Mouse (Mus musculus) midbrain, embryonic 12.5 days (tissue): Measurements from ENCODE around the gene Plcxd3. TPM values are rescaled to one million over a fixed set of nuclear protein-coding genes. Genes with fewer than 3 reads are reported as not detected.

ENCODE experiments used
- ATAC-seq: fragments of 200-750 bp; cut with Nextera tagmentation; 2 replicates; pipeline ENCODE4 v1.8.0; 2017; ENCODE audit warnings: low read depth, moderate TSS enrichment, moderate library complexity; ENCODE audit not compliant: low FRiP score
- H3K27ac ChIP-seq: fragments of 300-500 bp; sonication (generic); replicated peaks from 2 replicates; pipeline ENCODE4 v1.5.1; 2016; ENCODE audit warnings: mild to moderate bottlenecking
- H3K27me3 ChIP-seq: fragments of 300-500 bp; sonication (generic); 2 replicates; pipeline ENCODE4 v1.6.1; 2016; ENCODE audit warnings: mild to moderate bottlenecking
- H3K36me3 ChIP-seq: fragments of 300-500 bp; sonication (generic); 2 replicates; pipeline ENCODE4 v1.6.1; 2016
- H3K4me1 ChIP-seq: fragments of 300-500 bp; sonication (generic); 2 replicates; pipeline ENCODE4 v1.6.1; 2016
- H3K4me2 ChIP-seq: fragments of 300-500 bp; sonication (generic); replicated peaks from 2 replicates; pipeline ENCODE4 v1.6.1; 2016; ENCODE audit warnings: mild to moderate bottlenecking, moderate library complexity
- H3K4me3 ChIP-seq: fragments of 300-500 bp; sonication (generic); 2 replicates; pipeline ENCODE4 v1.5.1; 2016; ENCODE audit warnings: mild to moderate bottlenecking
- H3K9ac ChIP-seq: fragments of 300-500 bp; sonication (generic); replicated peaks from 2 replicates; pipeline ENCODE4 v1.6.1; 2016; ENCODE audit warnings: mild to moderate bottlenecking, moderate library complexity
- H3K9me3 ChIP-seq: fragments of 300-500 bp; sonication (generic); 2 replicates; pipeline ENCODE4 v1.6.1; 2016; ENCODE audit warnings: mild to moderate bottlenecking
- WGBS: fragments of 180-500 bp; shearing (Covaris S2); methylation state at CpG from one replicate; pipeline ENCODE4 v1.1.7; 2016; 5-methylcytosine and 5-hydroxymethylcytosine counted together
- polyA plus RNA-seq: library from polyadenylated mRNA; unstranded; fragments of >200 nt; fragmentation: Nextera tagmentation; extraction: Ambion mirVana; gene quantifications from 2 replicates; pipeline ENCODE4 v1.2.1, GENCODE M21; 2016

The Plcxd3 gene
- polyA plus RNA-seq, 1 experiment from 2014 or later = 29.4 TPM

DNA sequence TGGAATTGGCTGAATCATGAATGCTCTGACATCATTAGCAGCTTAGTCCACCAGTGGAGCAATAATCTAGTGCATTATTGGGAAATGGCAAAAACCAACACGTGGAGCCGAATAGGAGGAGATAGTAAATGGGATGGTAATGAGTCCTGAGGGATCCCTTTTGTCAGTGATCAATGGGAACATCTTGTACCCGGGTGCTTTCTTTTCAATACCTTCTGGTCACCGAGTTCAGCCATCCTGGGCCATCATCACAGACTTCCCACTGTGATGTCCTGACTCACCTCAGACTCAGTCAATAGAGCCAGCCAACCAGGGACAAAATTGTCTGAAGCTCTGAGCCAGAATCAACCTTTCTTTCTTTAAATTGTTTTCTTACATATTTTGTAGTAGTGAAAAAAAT, 24.8 kb downstream of the Plcxd3 start:
- Histone ChIP-seq H3K4me1 (no peaks in the 10 kb centered on the region; the same call in 1 of the 2 replicates), H3K4me2 (no peak overlapping the region), H3K4me3 (no peak overlapping the region), H3K36me3 (no peaks in the 10 kb centered on the region), H3K27ac (no peak overlapping the region), H3K27me3 (no peaks in the 10 kb centered on the region), H3K9me3 (no peaks in the 10 kb centered on the region), H3K9ac (no peak overlapping the region)
- 35% methylated on average over 4 of the region's 4 CpGs for WGBS
- no peak for ATAC-seq

DNA sequence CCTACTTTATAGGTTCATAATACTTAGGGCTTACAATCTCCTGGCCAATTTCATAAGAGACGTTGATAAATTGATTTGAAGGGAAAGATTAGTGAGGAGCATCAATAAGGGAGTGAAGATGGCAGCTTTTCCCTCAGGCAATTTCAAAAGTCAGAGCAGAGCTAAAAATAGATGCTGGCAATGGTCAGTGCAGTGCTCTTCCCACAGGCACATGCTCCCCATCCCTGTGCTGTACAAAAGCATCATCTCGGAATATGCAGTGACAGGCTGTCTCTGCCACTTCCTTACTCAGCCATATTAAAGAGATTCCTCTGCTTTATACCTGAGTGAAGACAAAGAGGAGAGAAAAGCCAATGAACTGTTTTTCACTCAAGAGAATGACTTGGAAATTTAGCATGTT, 36.0 kb downstream of the Plcxd3 start:
- H3K27ac ChIP-seq = no peak overlapping the region
- H3K27me3 ChIP-seq = no peaks in the 10 kb centered on the region
- no peak overlapping the region for H3K9ac ChIP-seq
- no peak for ATAC-seq
- no peaks in the 10 kb centered on the region for H3K36me3 ChIP-seq
- no peaks in the 10 kb centered on the region for H3K4me1 ChIP-seq
- no peak overlapping the region for H3K4me3 ChIP-seq
- no peak overlapping the region for H3K4me2 ChIP-seq
- no peaks in the 10 kb centered on the region for H3K9me3 ChIP-seq
- 64% methylated on average over 2 of the region's 2 CpGs for WGBS

DNA sequence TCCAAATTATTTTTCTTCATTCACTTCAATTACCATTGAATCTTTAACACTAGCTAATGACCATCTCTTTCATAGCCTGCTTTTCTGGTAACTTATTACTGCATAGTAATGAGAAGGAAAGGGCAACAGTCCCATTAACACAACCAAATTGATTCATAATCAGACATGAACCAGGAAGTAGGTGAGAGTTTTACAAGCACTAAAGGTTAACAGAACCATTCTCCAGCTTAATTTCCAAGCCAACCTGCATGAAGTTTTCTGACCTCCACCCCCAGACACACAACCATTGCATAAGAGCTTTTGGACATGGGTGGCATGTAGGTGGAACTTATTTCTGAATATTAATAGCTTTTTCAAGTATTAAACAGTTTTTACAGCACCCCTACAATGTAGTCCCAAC, 64.8 kb downstream of the Plcxd3 start:
- no peaks in the 10 kb centered on the region for H3K27me3 ChIP-seq
- no peaks in the 10 kb centered on the region for H3K4me1 ChIP-seq
- no peak overlapping the region for H3K9ac ChIP-seq
- H3K36me3 ChIP-seq = no peaks in the 10 kb centered on the region
- H3K4me3 ChIP-seq = no peak overlapping the region
- H3K9me3 ChIP-seq = no peaks in the 10 kb centered on the region
- H3K27ac ChIP-seq = no peak overlapping the region
- H3K4me2 ChIP-seq = no peak overlapping the region
- ATAC-seq = no peak

DNA sequence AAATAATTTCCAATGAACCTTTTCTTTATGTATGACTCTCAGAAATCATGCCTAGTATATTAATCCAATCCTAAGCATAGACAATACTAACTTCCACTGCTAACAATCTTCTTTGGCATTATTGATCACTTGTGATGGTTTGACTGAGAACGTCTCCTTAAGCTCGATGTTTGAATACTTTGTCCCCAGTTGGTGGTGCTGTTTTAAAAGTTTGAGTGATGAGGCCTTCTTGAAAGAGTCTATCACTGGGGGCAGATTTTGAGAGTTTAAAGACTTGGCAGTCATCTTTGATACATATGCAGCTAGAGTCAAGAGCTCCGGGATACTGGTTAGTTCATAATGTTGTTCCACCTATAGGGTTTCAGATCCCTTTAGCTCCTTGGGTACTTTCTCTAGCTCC, 120.9 kb downstream of the Plcxd3 start:
- Histone ChIP-seq H3K36me3 (no peaks in the 10 kb centered on the region), H3K27ac (no peak overlapping the region), H3K4me3 (no peak overlapping the region), H3K9me3 (no peaks in the 10 kb centered on the region), H3K9ac (no peak overlapping the region), H3K4me2 (no peak overlapping the region), H3K27me3 (no peaks in the 10 kb centered on the region), H3K4me1 (no peaks in the 10 kb centered on the region)
- ATAC-seq = no peak
- WGBS = 83% methylated on average over 3 of the region's 3 CpGs

DNA sequence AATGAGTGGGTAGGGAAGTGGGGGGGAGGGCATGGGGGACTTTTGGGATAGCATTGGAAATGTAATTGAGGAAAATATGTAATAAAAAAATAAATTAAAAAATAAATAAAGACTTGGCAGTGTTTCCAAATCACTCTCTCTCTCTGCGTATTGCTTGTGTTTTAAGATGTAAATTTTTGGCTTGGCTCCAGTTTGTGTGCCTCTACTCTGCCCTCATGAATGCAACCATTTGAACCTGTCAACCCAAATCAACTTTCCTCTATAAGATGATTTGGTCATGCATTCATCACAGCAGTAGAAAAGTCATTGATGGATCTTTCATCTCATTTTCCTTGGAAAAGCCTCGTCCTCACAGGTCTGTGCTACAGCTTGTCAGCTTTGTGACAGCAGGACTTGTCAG, 121.7 kb downstream of the Plcxd3 start:
- no peaks in the 10 kb centered on the region for H3K36me3 ChIP-seq
- no peak overlapping the region for H3K9ac ChIP-seq
- no peaks in the 10 kb centered on the region for H3K9me3 ChIP-seq
- H3K4me1 ChIP-seq = no peaks in the 10 kb centered on the region
- H3K27ac ChIP-seq = no peak overlapping the region
- H3K27me3 ChIP-seq = no peaks in the 10 kb centered on the region
- H3K4me3 ChIP-seq = no peak overlapping the region
- WGBS = 60% methylated on average over 2 of the region's 2 CpGs
- no peak for ATAC-seq
- H3K4me2 ChIP-seq = no peak overlapping the region

DNA sequence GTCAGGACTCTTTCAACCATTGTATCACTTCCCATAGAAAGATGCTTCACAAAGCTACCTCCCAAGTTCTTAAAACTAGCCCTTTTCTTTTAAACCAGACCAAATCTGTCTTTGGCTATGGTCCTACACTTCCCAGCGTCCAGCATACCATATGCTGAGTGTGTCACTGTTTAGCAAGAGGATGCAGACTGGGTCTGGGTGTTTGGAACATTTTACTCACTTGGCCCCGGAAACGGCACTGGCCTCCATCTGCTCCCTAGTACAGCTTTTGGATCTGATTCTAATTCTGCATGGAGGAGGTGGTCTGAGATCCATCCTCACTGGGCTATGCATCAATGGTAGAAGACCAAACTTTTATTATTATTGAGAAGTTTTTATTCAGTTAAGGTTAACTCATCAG, 122.7 kb downstream of the Plcxd3 start:
- Histone ChIP-seq H3K4me1 (no peaks in the 10 kb centered on the region), H3K27me3 (no peaks in the 10 kb centered on the region), H3K4me2 (no peak overlapping the region), H3K36me3 (no peaks in the 10 kb centered on the region), H3K27ac (no peak overlapping the region), H3K4me3 (no peak overlapping the region), H3K9me3 (no peaks in the 10 kb centered on the region), H3K9ac (no peak overlapping the region)
- 90% methylated on average over 3 of the region's 3 CpGs for WGBS
- no peak for ATAC-seq

DNA sequence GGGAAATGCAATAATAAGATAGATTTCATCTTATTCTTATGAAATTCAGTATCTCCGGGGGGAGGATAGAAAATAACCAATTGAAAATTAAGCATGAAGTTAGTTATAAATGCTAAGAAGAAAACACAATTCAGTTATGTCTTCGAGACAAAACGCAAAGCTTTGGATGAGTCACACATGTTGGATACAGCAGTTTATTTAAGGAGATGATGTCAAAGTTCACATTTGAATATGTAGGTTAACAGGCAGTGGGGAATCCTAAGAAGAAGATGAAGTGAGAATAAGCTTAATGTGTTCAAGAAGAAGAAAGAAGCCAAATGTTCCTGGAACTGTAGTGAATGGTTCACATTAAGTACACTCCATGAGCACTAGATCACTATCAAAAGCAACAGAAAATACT, 128.1 kb downstream of the Plcxd3 start:
- Histone ChIP-seq H3K9me3 (no peaks in the 10 kb centered on the region), H3K27ac (no peak overlapping the region), H3K36me3 (no peaks in the 10 kb centered on the region), H3K4me2 (no peak overlapping the region), H3K27me3 (no peaks in the 10 kb centered on the region), H3K4me1 (no peaks in the 10 kb centered on the region), H3K9ac (no peak overlapping the region), H3K4me3 (no peak overlapping the region)
- no peak for ATAC-seq
- WGBS = 93% methylated on average over 3 of the region's 3 CpGs

DNA sequence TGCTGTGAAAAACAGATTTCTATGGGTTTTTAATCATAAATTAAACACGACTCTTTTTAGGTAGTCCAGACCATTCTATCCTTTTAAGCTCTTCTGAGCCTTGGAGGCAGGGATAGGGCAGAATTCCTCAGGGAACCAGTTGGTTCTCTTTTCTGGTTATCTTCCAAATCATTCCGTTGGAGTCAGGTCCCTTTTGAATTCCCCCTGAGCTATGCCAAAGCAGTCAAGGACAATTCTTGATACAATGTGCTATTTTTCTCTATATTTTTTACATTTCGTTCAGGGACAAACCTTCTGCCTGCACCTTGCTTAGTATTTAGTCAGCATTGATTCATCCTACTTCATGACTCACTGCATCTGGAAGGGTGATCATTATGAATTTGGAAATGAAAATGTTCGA, 128.5 kb downstream of the Plcxd3 start:
- ATAC-seq = no peak

DNA sequence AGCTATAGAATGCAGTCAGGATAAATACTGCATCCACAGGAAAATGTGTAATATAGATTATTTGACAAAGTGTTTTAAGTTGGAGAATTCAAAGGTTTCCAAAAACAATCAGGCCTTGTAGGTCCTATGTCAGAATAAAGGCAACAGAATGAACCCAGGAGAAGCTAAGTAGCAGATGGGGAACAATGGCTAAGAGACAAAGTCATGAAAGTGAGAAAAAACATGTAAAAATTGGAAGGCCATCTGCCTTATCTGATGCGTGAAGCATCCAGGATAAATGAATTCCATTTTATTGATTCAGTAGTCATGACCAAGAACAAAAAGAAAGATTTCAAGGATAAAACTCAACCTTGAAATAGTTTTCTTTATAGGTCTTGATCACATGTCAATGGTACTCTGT, 139.4 kb downstream of the Plcxd3 start:
- no peak for ATAC-seq
- H3K9me3 ChIP-seq = no peaks in the 10 kb centered on the region
- no peak overlapping the region for H3K27ac ChIP-seq
- H3K4me1 ChIP-seq = no peaks in the 10 kb centered on the region
- H3K9ac ChIP-seq = no peak overlapping the region
- H3K27me3 ChIP-seq = no peaks in the 10 kb centered on the region
- no peak overlapping the region for H3K4me3 ChIP-seq
- H3K36me3 ChIP-seq = no peaks in the 10 kb centered on the region
- 89% methylated on average over 1 of the region's 1 CpGs for WGBS
- H3K4me2 ChIP-seq = no peak overlapping the region

More for the DNA sequence above, 128.5 kb downstream of the Plcxd3 start:
- 79% methylated on average over 4 of the region's 4 CpGs for WGBS
- no peaks in the 10 kb centered on the region for H3K9me3 ChIP-seq
- H3K4me1 ChIP-seq = no peaks in the 10 kb centered on the region
- H3K4me3 ChIP-seq = no peak overlapping the region
- no peak overlapping the region for H3K9ac ChIP-seq
- H3K27me3 ChIP-seq = no peaks in the 10 kb centered on the region
- no peak overlapping the region for H3K4me2 ChIP-seq
- H3K36me3 ChIP-seq = no peaks in the 10 kb centered on the region
- H3K27ac ChIP-seq = no peak overlapping the region

DNA sequence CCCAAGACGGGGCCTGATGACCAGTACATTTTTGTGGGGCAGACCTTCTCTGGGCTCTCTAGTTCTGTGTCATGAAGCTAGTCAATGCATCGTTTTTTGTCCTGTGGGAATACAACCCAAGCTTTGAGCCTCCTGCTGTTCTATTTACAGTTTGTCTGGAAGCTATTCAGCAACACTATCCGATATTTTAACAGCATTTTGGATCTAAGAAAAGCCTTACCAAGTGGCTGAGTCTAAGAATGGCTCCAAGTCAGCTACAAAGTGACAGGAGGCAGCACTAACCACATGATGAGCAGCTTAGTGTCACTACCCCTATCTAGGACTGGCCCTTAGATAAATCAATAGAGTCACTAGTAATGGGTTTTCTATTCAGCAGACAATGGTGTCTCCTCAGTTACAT, 149.3 kb downstream of the Plcxd3 start:
- 71% methylated on average over 3 of the region's 3 CpGs for WGBS
- H3K27ac ChIP-seq = no peak overlapping the region
- no peak overlapping the region for H3K9ac ChIP-seq
- no peak overlapping the region for H3K4me3 ChIP-seq
- H3K27me3 ChIP-seq = no peaks in the 10 kb centered on the region
- H3K36me3 ChIP-seq = no peaks in the 10 kb centered on the region
- no peaks in the 10 kb centered on the region for H3K9me3 ChIP-seq
- no peak for ATAC-seq
- no peak overlapping the region for H3K4me2 ChIP-seq
- no peaks in the 10 kb centered on the region for H3K4me1 ChIP-seq

DNA sequence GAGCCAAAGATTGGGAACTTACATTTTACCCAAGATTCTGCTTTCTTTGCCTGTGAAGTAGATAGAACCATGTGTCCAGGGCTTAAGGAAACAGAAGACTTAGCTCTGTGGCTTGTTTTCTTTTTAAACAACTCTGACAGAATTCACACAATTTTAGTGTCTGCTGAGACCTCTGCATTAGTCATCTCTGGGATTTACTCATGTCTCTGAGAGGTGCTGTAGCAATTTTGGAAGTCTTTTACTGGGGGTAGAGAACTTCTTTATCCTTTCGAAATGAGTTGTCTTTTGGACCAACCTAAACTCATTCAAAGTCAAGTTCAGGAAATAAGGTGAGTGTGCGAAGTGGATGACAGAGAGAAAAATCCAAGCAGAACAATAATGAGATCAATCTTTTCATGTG, 158.4 kb downstream of the Plcxd3 start:
- ATAC-seq = no peak
- Histone ChIP-seq H3K27me3 (no peaks in the 10 kb centered on the region), H3K4me3 (no peak overlapping the region), H3K9ac (no peak overlapping the region), H3K27ac (no peak overlapping the region), H3K4me1 (no peaks in the 10 kb centered on the region), H3K36me3 (no peaks in the 10 kb centered on the region), H3K9me3 (no peaks in the 10 kb centered on the region), H3K4me2 (no peak overlapping the region)
- 91% methylated on average over 2 of the region's 2 CpGs for WGBS

DNA sequence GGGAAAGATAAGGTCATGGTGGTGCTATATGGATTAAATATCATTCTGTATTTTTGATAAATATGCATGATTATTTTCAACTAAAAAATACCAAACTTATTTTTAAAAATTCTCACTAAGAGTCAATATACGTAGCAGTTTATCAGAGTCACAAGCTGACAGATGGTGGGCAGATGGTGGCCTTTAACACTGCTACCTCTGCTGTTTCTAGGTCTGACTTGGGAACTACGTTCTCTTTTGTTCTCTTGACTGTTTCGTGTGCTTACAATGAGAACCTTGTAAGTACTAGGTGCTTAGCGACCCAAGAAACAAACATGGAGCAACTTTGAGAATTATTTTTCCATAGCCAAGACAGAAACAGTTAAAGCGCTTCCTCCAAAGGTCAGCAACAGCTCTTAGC, 183.8 kb downstream of the Plcxd3 start:
- Histone ChIP-seq H3K27ac (no peak overlapping the region), H3K4me2 (no peak overlapping the region), H3K4me1 (no peaks in the 10 kb centered on the region), H3K4me3 (no peak overlapping the region), H3K27me3 (no peaks in the 10 kb centered on the region), H3K9me3 (no peaks in the 10 kb centered on the region), H3K36me3 (no peaks in the 10 kb centered on the region), H3K9ac (no peak overlapping the region)
- 78% methylated on average over 5 of the region's 5 CpGs for WGBS
- ATAC-seq = no peak

DNA sequence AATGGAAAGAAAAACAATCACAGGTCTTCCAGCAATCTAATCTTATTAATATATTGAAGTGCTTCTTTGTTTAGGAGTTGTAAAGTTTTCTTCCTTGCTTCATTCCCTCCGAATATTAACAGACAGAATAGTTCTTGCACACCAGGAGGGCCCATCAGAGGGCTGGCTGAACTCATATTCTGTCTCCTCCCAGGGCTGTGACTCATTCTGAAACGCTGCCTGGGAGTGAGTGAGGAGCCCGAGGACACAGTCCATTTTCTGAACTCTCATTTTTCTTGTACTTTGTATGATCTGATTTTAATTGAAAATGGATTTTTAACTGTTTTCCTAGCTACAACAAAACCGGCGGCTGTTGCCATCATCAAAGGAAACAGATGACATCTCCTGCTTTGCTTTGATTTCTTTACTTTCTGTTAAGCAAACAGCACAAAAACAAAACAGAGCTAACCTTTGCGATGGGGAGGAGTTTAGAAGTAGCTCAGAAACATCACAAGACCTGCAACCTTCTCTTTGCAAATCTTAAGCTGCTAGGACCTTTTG, 186.2 kb downstream of the Plcxd3 start:
- WGBS = 67% methylated on average over 6 of the region's 6 CpGs
- Histone ChIP-seq H3K9me3 (no peaks in the 10 kb centered on the region), H3K4me2 (no peak overlapping the region), H3K4me3 (no peak overlapping the region), H3K9ac (no peak overlapping the region), H3K27ac (no peak overlapping the region), H3K4me1 (no peaks in the 10 kb centered on the region), H3K27me3 (no peaks in the 10 kb centered on the region), H3K36me3 (no peaks in the 10 kb centered on the region)
- no peak for ATAC-seq
